Mouse (Mus musculus) left cerebral cortex, postnatal 36 days (tissue): ENCODE measurements at regions not wholly inside any gene's neighbourhood (a gene's known extent, or its start where the extent isn't known, plus 50 kb on each side); places are given as distances from the start of the nearest gene placed in this dataset.

ENCODE experiments used
- DNase-seq, 2 experiments: peaks; one replicate each; pipeline ENCODE4 v3.0.0; 2021 to 2022; ENCODE audit warnings: low spot score in 2 of 2, mixed read lengths in 1 of 2
- intact Hi-C: fragments of 180-260 bp; cut with DNase I; formaldehyde crosslinking; loops from one replicate; pipeline ENCODE4 v1.15.1; 2025

- intact Hi-C loops = no loop called here
- no peak for DNase-seq
These were observed 77.7 kb upstream of the Gas2 start for GRCm38 (mm10) chr7:51783923-51784686.

GRCm38 (mm10) chr7:51790690-51791560, 70.9 kb upstream of the Gas2 start:
- DNase-seq = no peak
- intact Hi-C loops = no loop called here

- no peak for DNase-seq
- intact Hi-C loops = no loop called here
These were observed 70.3 kb upstream of the Gas2 start for GRCm38 (mm10) chr7:51791561-51791863.
